Mouse (Mus musculus) fat pad, adult 2 months (tissue): Measurements from ENCODE around the gene 3110009E18Rik.

Experiments used
- DNase-seq: peaks from one replicate; pipeline ENCODE4 v3.0.0-alpha.2; 2011; ENCODE audit warnings: low read depth, low spot score; ENCODE audit errors: extremely low read depth

Gene 3110009E18Rik

GRCm38 (mm10) chr1:120138923-120139540 lies 18.0 kb downstream of the 3110009E18Rik start:
- DNase-seq, result no peak

- DNase-seq, result no peak
Measured at GRCm38 (mm10) chr1:120140144-120140693, 19.2 kb downstream of the 3110009E18Rik start.

DNA sequence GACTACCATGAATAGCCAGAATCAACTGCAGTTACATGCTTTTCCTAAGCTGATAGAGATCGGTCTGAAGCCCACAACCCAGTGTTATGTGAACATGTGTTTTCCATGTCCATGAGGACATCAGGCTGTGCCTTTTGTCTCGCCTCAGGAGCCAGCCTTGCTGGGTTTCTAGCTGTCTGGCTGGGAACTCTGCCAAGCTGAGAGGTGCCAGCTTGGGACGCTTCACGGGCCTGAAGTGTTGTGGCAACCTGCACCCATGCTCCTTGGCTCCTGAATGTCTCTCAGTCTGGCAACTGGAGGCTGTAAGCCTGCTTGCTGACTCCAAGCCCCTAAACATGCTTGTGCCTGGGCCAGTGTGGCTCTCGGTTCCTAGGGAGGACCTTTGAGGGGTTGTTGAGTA lies 21.6 kb downstream of the 3110009E18Rik start:
- no peak for DNase-seq

- DNase-seq, result no peak
Measured at GRCm38 (mm10) chr1:120145527-120146216, 24.7 kb downstream of the 3110009E18Rik start.

GRCm38 (mm10) chr1:120146994-120147393 lies 26.0 kb downstream of the 3110009E18Rik start:
- no peak for DNase-seq

DNA sequence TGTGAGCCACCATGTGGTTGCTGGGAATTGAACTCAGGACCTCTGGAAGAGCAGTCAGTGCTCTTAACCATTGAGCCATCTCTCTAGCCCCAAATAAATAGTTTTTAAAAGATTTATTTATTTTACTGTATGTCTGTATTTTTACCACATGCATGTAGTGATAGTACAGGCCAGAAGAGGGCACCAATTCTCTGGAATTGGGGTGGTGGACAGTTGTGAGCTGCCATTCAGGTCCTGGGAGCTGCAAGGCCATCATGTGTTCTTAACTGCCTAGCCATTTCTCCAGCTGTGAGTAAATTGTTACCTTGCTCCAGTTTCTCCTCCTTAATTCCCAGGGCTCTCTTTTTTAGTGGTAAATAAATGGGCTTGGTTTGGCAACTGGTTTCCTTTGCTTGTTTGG lies 33.2 kb downstream of the 3110009E18Rik start:
- DNase-seq, result no peak

- no peak for DNase-seq
Measured at GRCm38 (mm10) chr1:120155325-120155724, 34.3 kb downstream of the 3110009E18Rik start.

- no peak for DNase-seq
Measured at GRCm38 (mm10) chr1:120158474-120159127, 37.6 kb downstream of the 3110009E18Rik start.

- no peak for DNase-seq
Measured at GRCm38 (mm10) chr1:120161502-120161901, 40.5 kb downstream of the 3110009E18Rik start.

GRCm38 (mm10) chr1:120162616-120163015 lies 41.6 kb downstream of the 3110009E18Rik start:
- DNase-seq, result no peak

DNA sequence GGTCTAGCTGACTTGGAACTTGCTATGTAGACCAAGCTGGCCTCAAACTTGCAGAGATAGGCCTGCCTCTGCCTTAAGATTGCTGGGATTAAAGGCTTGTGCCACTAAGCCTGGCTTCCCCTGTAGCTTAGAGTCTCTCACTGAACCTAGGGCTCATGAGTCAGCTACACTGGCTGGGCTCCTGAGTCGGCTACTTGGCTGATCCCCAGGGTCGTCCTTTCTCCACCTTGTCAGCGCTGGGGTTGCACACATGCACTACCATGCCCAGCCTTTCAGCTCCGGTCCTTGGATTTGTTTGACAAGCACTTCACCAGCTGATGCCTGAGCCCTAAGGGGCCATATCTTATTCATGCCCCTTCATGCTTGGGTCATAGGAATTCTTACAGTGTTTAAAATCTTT lies 47.0 kb downstream of the 3110009E18Rik start:
- no peak for DNase-seq

GRCm38 (mm10) chr1:120168674-120169073 lies 47.7 kb downstream of the 3110009E18Rik start:
- no peak for DNase-seq

- no peak for DNase-seq
Measured at GRCm38 (mm10) chr1:120170307-120170706, 49.3 kb downstream of the 3110009E18Rik start.

DNA sequence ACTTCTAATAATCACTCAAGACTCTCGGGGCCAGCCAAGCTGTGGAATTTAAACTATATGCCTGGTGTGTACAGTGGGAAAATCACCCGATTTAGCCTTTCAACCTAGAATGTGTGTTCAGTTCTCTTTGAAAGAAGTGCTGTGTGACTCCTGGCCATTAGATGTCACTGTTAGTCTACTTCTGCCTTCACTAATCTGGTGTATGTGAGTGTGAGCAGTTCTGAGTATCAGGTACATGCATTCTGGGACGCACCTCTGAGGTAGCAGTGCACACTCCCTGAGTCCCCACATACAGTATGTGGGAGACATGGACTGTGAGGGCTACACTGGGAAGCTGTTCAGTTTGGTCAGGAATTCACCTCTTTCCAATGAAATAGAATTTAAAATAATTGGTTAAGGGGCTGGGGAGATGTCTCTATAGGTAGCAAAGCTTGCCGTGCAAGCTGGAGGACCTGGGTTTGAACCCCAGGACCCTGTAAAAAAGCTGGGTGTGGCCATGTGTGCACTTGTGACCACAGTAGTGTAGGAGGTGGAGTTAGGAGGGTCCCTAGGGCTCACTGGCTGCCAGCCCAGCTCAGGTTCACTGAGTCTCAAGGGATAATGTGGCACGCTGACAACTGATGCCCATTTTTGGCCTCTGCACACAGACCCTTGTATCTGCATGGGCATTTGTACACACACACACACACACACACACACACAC lies 51.0 kb downstream of the 3110009E18Rik start:
- no peak for DNase-seq

GRCm38 (mm10) chr1:120174991-120175390 lies 54.0 kb downstream of the 3110009E18Rik start:
- DNase-seq, result no peak

- DNase-seq, result no peak
Measured at GRCm38 (mm10) chr1:120176313-120176712, 55.3 kb downstream of the 3110009E18Rik start.

DNA sequence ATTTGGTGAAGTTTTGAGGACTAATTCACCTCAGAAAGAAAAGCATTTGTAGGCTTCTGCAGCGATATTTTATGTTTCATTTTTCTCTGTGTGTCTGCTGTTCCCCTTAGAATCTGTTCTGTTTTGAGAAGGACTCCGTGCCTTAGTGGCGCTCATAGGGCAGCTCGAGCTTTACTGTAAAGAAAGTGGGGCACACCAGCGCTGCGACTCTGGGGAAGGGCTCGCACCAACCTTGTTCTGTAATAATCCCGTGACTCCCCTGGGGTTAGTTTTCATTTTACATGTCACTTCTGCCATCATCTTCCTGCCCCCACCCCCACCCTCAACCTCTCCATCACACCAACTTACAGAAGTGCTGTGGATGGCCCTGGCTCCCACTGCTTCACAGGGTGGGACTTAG lies 56.2 kb downstream of the 3110009E18Rik start:
- no peak for DNase-seq

DNA sequence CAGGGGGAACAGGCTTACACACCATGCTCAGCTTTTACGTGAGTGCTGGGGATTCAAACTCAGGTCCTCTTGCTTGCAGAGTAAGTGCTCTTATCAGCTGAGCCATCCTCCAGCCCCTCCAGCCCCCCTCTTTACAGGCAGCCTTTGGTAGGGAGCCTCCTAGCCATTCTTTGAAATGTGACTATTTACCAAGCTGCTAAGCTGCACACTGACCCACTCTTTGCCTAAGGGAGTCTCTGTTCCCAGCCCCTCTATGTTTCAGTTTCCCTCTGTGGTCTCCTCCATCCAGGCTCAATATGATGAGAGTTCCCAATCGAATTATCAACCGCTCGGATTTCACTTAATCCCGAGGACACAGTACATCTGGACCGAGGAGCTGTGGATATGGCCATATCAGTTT lies 65.2 kb downstream of the 3110009E18Rik start:
- no peak for DNase-seq

GRCm38 (mm10) chr1:120186655-120187054 lies 65.7 kb downstream of the 3110009E18Rik start:
- DNase-seq, result no peak

- no peak for DNase-seq
Measured at GRCm38 (mm10) chr1:120187059-120187458, 66.1 kb downstream of the 3110009E18Rik start.

GRCm38 (mm10) chr1:120189206-120189605 lies 68.2 kb downstream of the 3110009E18Rik start:
- DNase-seq, result no peak
